Mouse (Mus musculus) testis, adult 2 months (tissue): ENCODE results near the gene Nek5.

Experiments used
- CTCF ChIP-seq: fragments of 200-500 bp; IDR thresholded peaks from 2 replicates; pipeline ENCODE4 v1.5.1; 2012; ENCODE audit warnings: low read depth, mild to moderate bottlenecking, inconsistent platforms, low read length, moderate library complexity; ENCODE audit not compliant: control insufficient read depth, insufficient read depth, insufficient replicate concordance
- POLR2A ChIP-seq: fragments of 200-500 bp; IDR thresholded peaks from 2 replicates; pipeline ENCODE4 v1.6.1; 2012; ENCODE audit warnings: low read depth, mild to moderate bottlenecking, inconsistent platforms, low read length, moderate library complexity; ENCODE audit not compliant: control insufficient read depth

GRCm38 (mm10) chr8:22042515-22042914 is 82.3 kb downstream of the Nek5 start:
- TF ChIP-seq CTCF: no peak
- TF ChIP-seq POLR2A: no peak
